Mouse (Mus musculus) spleen, postnatal 0 days (tissue): ENCODE results near the gene Dcun1d5. TPM values are rescaled to one million over a fixed set of nuclear protein-coding genes. Genes with fewer than 3 reads are reported as not detected.

Source experiments
- polyA plus RNA-seq: library from polyadenylated mRNA; unstranded; fragments of >200 nt; fragmentation: Nextera tagmentation; extraction: Ambion mirVana; gene quantifications from 2 replicates; pipeline ENCODE4 v1.2.1, GENCODE M21; 2015

Gene Dcun1d5
- polyA plus RNA-seq: 79.1 and 85.7 TPM in 2 replicates

GRCm38 (mm10) chr9:7184172-7184896, at the start of gene Dcun1d5, which contains the start of gene Dync2h1:
Gene Dcun1d5 (plus strand): TSS chr9:7184520.
Gene Dync2h1 (minus strand): TSS chr9:7184446.

Other genes with a start within 250 kb of the Dcun1d5 start
- gene Dync2h1, start 74 bp upstream of the Dcun1d5 start, polyA plus RNA-seq: 3.8 and 5.3 TPM in 2 replicates
- 0.40 and 0.58 TPM in 2 replicates for gene Mmp13, start 88.0 kb downstream of the Dcun1d5 start, polyA plus RNA-seq
- gene Mmp12, start 159.9 kb downstream of the Dcun1d5 start, polyA plus RNA-seq: 0.18 and 0.19 TPM in 2 replicates
- not detected in 2 replicates for gene Mmp1b, start 203.5 kb downstream of the Dcun1d5 start, polyA plus RNA-seq